Mouse (Mus musculus): ENCODE measurements around the gene Myrip. TPM values are rescaled to one million over a fixed set of nuclear protein-coding genes. Genes with fewer than 3 reads are reported as not detected.
A peak's percentile ranks its signal among the peaks of the same experiment; 100 is the strongest.

Myrip gene
- polyA plus RNA-seq, 1 experiment from 2014 or later: 0.88 TPM

DNA sequence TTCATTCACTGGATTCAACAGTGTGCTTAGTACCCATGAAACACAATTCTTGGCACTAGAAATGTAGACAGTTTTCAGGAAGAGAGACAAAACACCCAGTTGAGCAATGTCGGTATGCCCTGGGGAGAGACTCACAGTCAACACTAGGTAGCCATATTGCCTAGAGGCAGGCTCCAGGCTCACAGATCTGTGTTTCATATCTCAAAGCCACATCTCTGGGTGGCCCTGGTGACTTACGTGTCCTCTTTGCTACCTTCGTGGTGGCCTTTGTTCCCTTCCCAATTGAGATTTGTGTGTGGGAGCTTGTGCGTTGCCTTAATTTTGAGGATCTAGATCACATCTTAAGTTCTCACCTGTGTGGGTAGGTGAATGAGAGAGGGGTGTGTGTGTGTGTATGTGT lies 181.1 kb downstream of the Myrip start:
- H3K9ac ChIP-seq (ENCODE audit: low read length): no peak overlapping the region
- H3K4me1 ChIP-seq (ENCODE audit: control insufficient read depth, insufficient read depth, low read length): no peaks in the 10 kb centered on the region
- no peak overlapping the region for H3K4me2 ChIP-seq (ENCODE audit: low read depth)
- 94% methylated on average over 4 of the region's 4 CpGs for WGBS
- no peak overlapping the region for H3K27ac ChIP-seq (ENCODE audit: low read depth, low read length)
- no peak for DNase-seq (ENCODE audit: low spot score)
- H3K4me3 ChIP-seq (ENCODE audit: low read depth, low read length): no peak overlapping the region
- no peaks in the 10 kb centered on the region for H3K27me3 ChIP-seq (ENCODE audit: control insufficient read depth, insufficient read depth, low read length)
- ATAC-seq (ENCODE audit: insufficient read depth, low FRiP score, low TSS enrichment): no peak
- H3K9me3 ChIP-seq (ENCODE audit: control insufficient read depth, low read length): no peaks in the 10 kb centered on the region
- no peaks in the 10 kb centered on the region for H3K36me3 ChIP-seq (ENCODE audit: control insufficient read depth, insufficient read depth, low read length)

GRCm38 (mm10) chr9:120483101-120483500 lies 181.8 kb downstream of the Myrip start:
- DNase-seq (ENCODE audit: low spot score): no peak
- WGBS: 80% methylated on average over 8 of the region's 8 CpGs

DNA sequence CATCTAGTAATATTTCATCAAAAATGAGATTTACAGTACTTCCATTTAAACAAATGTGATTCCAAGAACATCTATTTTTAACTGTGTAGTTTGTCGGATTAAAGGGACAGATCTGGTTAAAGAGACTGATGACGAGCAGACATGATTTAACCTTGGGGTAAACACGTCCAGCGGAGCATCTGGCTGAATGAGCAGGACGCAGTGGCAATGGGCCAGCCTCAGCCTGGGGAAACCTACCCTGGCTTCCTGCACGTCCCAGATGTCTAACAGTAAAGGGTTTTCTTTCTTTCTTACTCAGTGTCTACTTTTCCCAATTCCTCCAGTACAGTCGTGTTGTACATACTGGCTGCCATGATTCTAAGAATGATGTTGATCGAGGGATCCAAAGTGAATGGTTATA lies 185.8 kb downstream of the Myrip start:
- no peaks in the 10 kb centered on the region for H3K27me3 ChIP-seq (ENCODE audit: control insufficient read depth, insufficient read depth, low read length)
- ATAC-seq (ENCODE audit: insufficient read depth, low FRiP score, low TSS enrichment) (no peak), DNase-seq (ENCODE audit: low spot score) (no peak)
- no peak overlapping the region for H3K9ac ChIP-seq (ENCODE audit: low read length)
- no peaks in the 10 kb centered on the region for H3K36me3 ChIP-seq (ENCODE audit: control insufficient read depth, insufficient read depth, low read length)
- H3K9me3 ChIP-seq (ENCODE audit: control insufficient read depth, low read length): no peaks in the 10 kb centered on the region
- no peak overlapping the region for H3K4me3 ChIP-seq (ENCODE audit: low read depth, low read length)
- 89% methylated on average over 8 of the region's 8 CpGs for WGBS
- no peaks in the 10 kb centered on the region for H3K4me1 ChIP-seq (ENCODE audit: control insufficient read depth, insufficient read depth, low read length)
- no peak overlapping the region for H3K27ac ChIP-seq (ENCODE audit: low read depth, low read length)
- H3K4me2 ChIP-seq (ENCODE audit: low read depth): no peak overlapping the region

More at GRCm38 (mm10) chr9:120483101-120483500, 181.8 kb downstream of the Myrip start:
- ATAC-seq (ENCODE audit: insufficient read depth, low FRiP score, low TSS enrichment): no peak
- no peak overlapping the region for H3K27ac ChIP-seq (ENCODE audit: low read depth, low read length)
- H3K36me3 ChIP-seq (ENCODE audit: control insufficient read depth, insufficient read depth, low read length): no peaks in the 10 kb centered on the region
- no peak overlapping the region for H3K4me3 ChIP-seq (ENCODE audit: low read depth, low read length)
- no peaks in the 10 kb centered on the region for H3K27me3 ChIP-seq (ENCODE audit: control insufficient read depth, insufficient read depth, low read length)
- no peak overlapping the region for H3K4me2 ChIP-seq (ENCODE audit: low read depth)
- H3K4me1 ChIP-seq (ENCODE audit: control insufficient read depth, insufficient read depth, low read length): no peaks in the 10 kb centered on the region
- H3K9ac ChIP-seq (ENCODE audit: low read length): no peak overlapping the region
- no peaks in the 10 kb centered on the region for H3K9me3 ChIP-seq (ENCODE audit: control insufficient read depth, low read length)

DNA sequence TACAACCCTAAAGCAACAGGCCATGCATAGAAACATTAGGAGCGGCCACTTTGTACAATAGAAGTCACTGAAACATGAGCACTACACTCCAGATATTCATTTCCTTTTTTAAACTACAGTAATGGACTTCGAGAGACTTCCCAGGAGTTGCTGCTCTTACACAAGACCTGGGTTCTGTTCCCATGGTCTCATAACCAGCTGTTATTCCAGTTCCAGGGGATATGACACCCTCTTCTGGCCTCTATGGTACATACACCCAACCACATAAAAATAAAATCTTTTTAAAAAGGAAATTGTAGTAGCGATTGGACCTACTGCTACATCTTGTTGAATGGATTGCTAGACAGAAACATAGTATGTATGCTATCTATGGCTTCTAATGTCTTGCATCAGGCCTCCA lies 190.2 kb downstream of the Myrip start:
- Histone ChIP-seq H3K9ac (ENCODE audit: low read length) (peak overlapping the region; percentile 98; the same call in 1 of the 2 replicates), H3K27me3 (ENCODE audit: control insufficient read depth, insufficient read depth, low read length) (no peaks in the 10 kb centered on the region), H3K27ac (ENCODE audit: low read depth, low read length) (no peak overlapping the region), H3K4me3 (ENCODE audit: low read depth, low read length) (peak overlapping the region; percentile 96; the same call in 1 of the 2 replicates), H3K9me3 (ENCODE audit: control insufficient read depth, low read length) (no peaks in the 10 kb centered on the region), H3K4me2 (ENCODE audit: low read depth) (peak overlapping the region; percentile 92), H3K4me1 (ENCODE audit: control insufficient read depth, insufficient read depth, low read length) (peaks cover 6% of the 10 kb centered on the region), H3K36me3 (ENCODE audit: control insufficient read depth, insufficient read depth, low read length) (peaks cover 6% of the 10 kb centered on the region)
- ATAC-seq (ENCODE audit: insufficient read depth, low FRiP score, low TSS enrichment) (no peak), DNase-seq (ENCODE audit: low spot score) (no peak)
- WGBS: 80% methylated on average over 3 of the region's 3 CpGs

- Histone ChIP-seq H3K9ac (ENCODE audit: low read length) (peak within 1 kb of the TSS; percentile 98), H3K4me1 (ENCODE audit: control insufficient read depth, insufficient read depth, low read length) (peaks cover 6% of the 10 kb centered on the region), H3K9me3 (ENCODE audit: control insufficient read depth, low read length) (no peaks in the 10 kb centered on the region), H3K4me2 (ENCODE audit: low read depth) (peak within 1 kb of the TSS; percentile 92), H3K4me3 (ENCODE audit: low read depth, low read length) (peak within 1 kb of the TSS; percentile 96), H3K27me3 (ENCODE audit: control insufficient read depth, insufficient read depth, low read length) (no peaks in the 10 kb centered on the region), H3K27ac (ENCODE audit: low read depth, low read length) (peak within 1 kb of the TSS; percentile 81), H3K36me3 (ENCODE audit: control insufficient read depth, insufficient read depth, low read length) (peaks cover 7% of the 10 kb centered on the region)
- ATAC-seq (ENCODE audit: insufficient read depth, low FRiP score, low TSS enrichment): peak; percentile 18
- WGBS: 3% methylated on average over 18 of the region's 19 CpGs
- no peak for DNase-seq (ENCODE audit: low spot score)
Observed at GRCm38 (mm10) chr9:120492010-120492399, 190.7 kb downstream of the Myrip start, which contains the start of gene Eif1b. TSS of gene Eif1b (plus strand) at chr9:120492232.

- peak overlapping the region; percentile 92 for H3K4me2 ChIP-seq (ENCODE audit: low read depth)
- H3K4me1 ChIP-seq (ENCODE audit: control insufficient read depth, insufficient read depth, low read length): peaks cover 6% of the 10 kb centered on the region
- peak overlapping the region; percentile 81 for H3K27ac ChIP-seq (ENCODE audit: low read depth, low read length)
- H3K9ac ChIP-seq (ENCODE audit: low read length): peak overlapping the region; percentile 98
- DNase-seq (ENCODE audit: low spot score) (peak; percentile 88), ATAC-seq (ENCODE audit: insufficient read depth, low FRiP score, low TSS enrichment) (peak; percentile 85)
- H3K36me3 ChIP-seq (ENCODE audit: control insufficient read depth, insufficient read depth, low read length): peaks cover 9% of the 10 kb centered on the region
- H3K4me3 ChIP-seq (ENCODE audit: low read depth, low read length): peak overlapping the region; percentile 96
- under 1% methylated on average over 78 of the region's 97 CpGs for WGBS
- no peaks in the 10 kb centered on the region for H3K9me3 ChIP-seq (ENCODE audit: control insufficient read depth, low read length)
- no peaks in the 10 kb centered on the region for H3K27me3 ChIP-seq (ENCODE audit: control insufficient read depth, insufficient read depth, low read length)
Observed at GRCm38 (mm10) chr9:120492400-120493351, 191.4 kb downstream of the Myrip start.

DNA sequence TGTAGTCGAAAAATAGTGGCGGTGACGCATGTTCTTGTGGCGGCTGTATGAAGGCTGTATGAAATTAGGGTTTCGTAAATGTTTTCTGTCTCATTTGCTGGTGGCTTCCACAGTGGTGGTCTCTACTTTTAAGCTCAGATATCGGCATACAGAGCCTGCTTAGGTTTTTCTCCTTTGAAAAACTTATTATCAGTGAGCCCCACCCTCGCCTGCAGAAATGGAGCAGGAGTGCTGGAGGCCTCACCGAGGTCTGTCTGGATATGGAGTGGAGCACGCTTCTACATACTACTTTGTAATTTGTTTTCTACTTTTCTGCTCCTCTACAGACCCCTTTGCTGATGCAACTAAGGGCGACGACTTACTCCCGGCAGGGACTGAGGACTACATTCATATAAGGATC lies 192.5 kb downstream of the Myrip start:
- Histone ChIP-seq H3K4me1 (ENCODE audit: control insufficient read depth, insufficient read depth, low read length) (peaks cover 6% of the 10 kb centered on the region), H3K27ac (ENCODE audit: low read depth, low read length) (no peak overlapping the region), H3K4me2 (ENCODE audit: low read depth) (peak overlapping the region; percentile 92)

GRCm38 (mm10) chr9:120496691-120497090 lies 195.4 kb downstream of the Myrip start:
- Histone ChIP-seq H3K4me3 (ENCODE audit: low read depth, low read length) (no peak overlapping the region), H3K27me3 (ENCODE audit: control insufficient read depth, insufficient read depth, low read length) (no peaks in the 10 kb centered on the region), H3K27ac (ENCODE audit: low read depth, low read length) (no peak overlapping the region), H3K9me3 (ENCODE audit: control insufficient read depth, low read length) (no peaks in the 10 kb centered on the region), H3K36me3 (ENCODE audit: control insufficient read depth, insufficient read depth, low read length) (peaks cover 9% of the 10 kb centered on the region), H3K4me1 (ENCODE audit: control insufficient read depth, insufficient read depth, low read length) (peaks cover 6% of the 10 kb centered on the region), H3K4me2 (ENCODE audit: low read depth) (no peak overlapping the region), H3K9ac (ENCODE audit: low read length) (no peak overlapping the region)
- WGBS: 3% methylated on average over 3 of the region's 3 CpGs
- ATAC-seq (ENCODE audit: insufficient read depth, low FRiP score, low TSS enrichment): no peak
- peak; percentile 72 for DNase-seq (ENCODE audit: low spot score)

More for the DNA sequence above, 192.5 kb downstream of the Myrip start:
- Histone ChIP-seq H3K9me3 (ENCODE audit: control insufficient read depth, low read length) (no peaks in the 10 kb centered on the region), H3K9ac (ENCODE audit: low read length) (peak overlapping the region; percentile 98), H3K27me3 (ENCODE audit: control insufficient read depth, insufficient read depth, low read length) (no peaks in the 10 kb centered on the region), H3K4me3 (ENCODE audit: low read depth, low read length) (peak overlapping the region; percentile 96), H3K36me3 (ENCODE audit: control insufficient read depth, insufficient read depth, low read length) (peaks cover 9% of the 10 kb centered on the region)
- DNase-seq (ENCODE audit: low spot score): no peak
- no peak for ATAC-seq (ENCODE audit: insufficient read depth, low FRiP score, low TSS enrichment)
- WGBS: 85% methylated on average over 12 of the region's 12 CpGs

- DNase-seq (ENCODE audit: low spot score): no peak
- Histone ChIP-seq H3K4me1 (ENCODE audit: control insufficient read depth, insufficient read depth, low read length) (peaks cover 6% of the 10 kb centered on the region), H3K9ac (ENCODE audit: low read length) (no peak overlapping the region), H3K9me3 (ENCODE audit: control insufficient read depth, low read length) (no peaks in the 10 kb centered on the region), H3K4me3 (ENCODE audit: low read depth, low read length) (no peak overlapping the region), H3K4me2 (ENCODE audit: low read depth) (no peak overlapping the region), H3K36me3 (ENCODE audit: control insufficient read depth, insufficient read depth, low read length) (peaks cover 9% of the 10 kb centered on the region), H3K27me3 (ENCODE audit: control insufficient read depth, insufficient read depth, low read length) (no peaks in the 10 kb centered on the region), H3K27ac (ENCODE audit: low read depth, low read length) (no peak overlapping the region)
- WGBS: 81% methylated on average over 5 of the region's 5 CpGs
- no peak for ATAC-seq (ENCODE audit: insufficient read depth, low FRiP score, low TSS enrichment)
Observed at GRCm38 (mm10) chr9:120497983-120498382, 196.7 kb downstream of the Myrip start.
